Mouse (Mus musculus) kidney, postnatal 4 days (tissue): Measurements from ENCODE around the gene St7.

Source experiments
- DNase-seq, 2 experiments: peaks; one replicate each; pipeline ENCODE4 v3.0.0; 2021; ENCODE audit warnings: mixed read lengths in 2 of 2

St7 gene

DNA sequence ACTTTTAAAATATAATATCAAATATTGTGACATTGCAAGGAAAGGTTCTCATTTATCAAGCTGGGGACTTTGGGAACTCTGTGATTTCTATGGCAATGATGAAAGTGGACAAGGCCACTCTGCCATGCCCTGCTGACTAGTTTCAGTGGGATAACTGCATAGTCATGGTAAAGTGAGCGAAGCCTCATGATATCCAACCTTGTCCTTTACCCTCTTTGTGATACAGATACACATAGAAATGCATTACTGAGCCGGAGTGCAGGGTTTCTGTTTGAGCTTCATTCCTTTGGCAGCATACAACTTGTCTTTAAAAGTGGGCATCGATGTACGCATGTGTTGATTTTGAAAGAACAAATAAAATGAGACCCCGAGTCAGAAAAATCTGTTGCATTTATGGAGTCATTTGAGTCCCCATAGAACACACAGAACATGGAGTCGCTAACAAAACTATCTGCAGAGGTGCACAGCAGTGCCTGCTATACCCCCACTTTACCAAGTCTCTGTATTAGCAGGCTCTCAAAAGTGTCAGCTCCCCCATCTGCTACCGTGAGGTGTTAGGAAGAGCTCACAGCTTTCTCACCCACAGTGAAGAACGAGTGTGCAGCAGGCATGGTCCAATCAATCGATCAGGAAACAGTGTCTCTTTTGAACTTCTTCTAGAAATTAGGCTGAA, 77.4 kb downstream of the St7 start:
- no peak for DNase-seq

- no peak for DNase-seq
These were observed 78.1 kb downstream of the St7 start for GRCm38 (mm10) chr6:17770645-17771345.

- no peak for DNase-seq
These were observed 78.7 kb downstream of the St7 start for GRCm38 (mm10) chr6:17771456-17771855.

GRCm38 (mm10) chr6:17772514-17772913, 79.8 kb downstream of the St7 start:
- DNase-seq, result peak in 1 of 2 experiments; percentile 25

GRCm38 (mm10) chr6:17776041-17776440, 83.3 kb downstream of the St7 start:
- DNase-seq, result no peak

- no peak for DNase-seq
These were observed 84.5 kb downstream of the St7 start for GRCm38 (mm10) chr6:17777018-17777799.

GRCm38 (mm10) chr6:17778648-17779202, 86.0 kb downstream of the St7 start:
- no peak for DNase-seq

DNA sequence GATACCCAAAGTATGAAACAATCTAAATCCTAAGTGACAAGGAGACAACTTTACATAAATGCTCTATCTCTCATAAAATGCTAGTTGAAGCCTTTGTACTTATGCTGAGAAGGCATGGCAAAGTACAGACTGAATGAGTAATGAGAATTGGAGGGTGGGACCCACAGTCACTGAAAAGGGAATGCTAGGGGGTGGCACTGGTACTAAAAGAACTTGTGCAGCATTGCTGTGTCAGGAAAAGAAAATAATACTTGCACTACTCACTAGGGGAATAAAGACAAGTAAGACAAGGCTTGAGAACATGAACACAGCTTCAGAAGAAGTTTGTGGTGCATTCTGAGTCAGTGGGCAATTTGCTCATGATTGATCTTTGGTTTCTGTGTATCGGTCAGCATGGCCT, 90.8 kb downstream of the St7 start:
- no peak for DNase-seq

GRCm38 (mm10) chr6:17784523-17784922, 91.8 kb downstream of the St7 start:
- DNase-seq, result no peak

DNA sequence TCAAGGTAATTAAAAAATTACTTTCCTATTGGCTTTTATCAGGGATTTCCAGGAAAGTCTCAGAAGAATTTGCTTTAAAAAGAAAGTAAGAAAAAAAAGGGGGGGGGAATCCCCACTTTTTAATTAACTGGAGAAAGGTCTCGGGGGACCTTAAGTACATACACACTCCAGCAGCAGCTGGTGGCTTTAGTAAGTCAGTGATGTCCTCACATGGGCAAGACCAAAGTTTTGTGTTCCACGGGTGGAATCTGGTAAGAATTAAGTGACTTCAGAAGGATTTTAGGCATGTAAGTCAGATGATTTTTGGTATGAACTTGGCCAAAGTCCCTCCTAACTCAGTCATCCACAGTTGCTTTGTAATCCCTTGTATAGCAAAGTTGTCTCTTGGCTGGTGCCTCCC, 92.5 kb downstream of the St7 start:
- no peak for DNase-seq

- no peak for DNase-seq
These were observed 95.1 kb downstream of the St7 start for GRCm38 (mm10) chr6:17787810-17788209.

- DNase-seq, result no peak
These were observed 97.5 kb downstream of the St7 start for GRCm38 (mm10) chr6:17790251-17790650.

- DNase-seq, result no peak
These were observed 100.7 kb downstream of the St7 start for GRCm38 (mm10) chr6:17793471-17793870.

DNA sequence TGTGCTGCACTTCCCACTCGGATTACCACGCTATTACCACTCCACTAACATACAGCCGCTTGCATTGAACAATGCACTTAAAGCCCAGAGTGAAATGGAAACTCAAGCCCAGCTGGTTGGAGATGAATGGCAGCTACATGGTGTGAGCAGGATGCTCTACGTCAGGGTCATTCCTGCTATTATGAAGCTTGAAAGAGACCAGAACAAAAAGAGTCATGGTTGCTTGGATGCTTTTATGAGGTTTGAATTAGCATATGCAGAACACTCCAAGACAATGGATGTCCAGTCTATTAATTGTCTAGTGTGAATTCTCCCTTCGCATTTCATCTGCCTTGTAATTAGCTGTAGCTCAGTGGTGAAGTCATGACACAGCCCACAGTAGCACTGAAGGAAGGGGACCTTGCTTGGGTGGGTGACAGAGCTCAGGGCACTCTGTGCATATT, 104.6 kb downstream of the St7 start:
- DNase-seq, result no peak

DNA sequence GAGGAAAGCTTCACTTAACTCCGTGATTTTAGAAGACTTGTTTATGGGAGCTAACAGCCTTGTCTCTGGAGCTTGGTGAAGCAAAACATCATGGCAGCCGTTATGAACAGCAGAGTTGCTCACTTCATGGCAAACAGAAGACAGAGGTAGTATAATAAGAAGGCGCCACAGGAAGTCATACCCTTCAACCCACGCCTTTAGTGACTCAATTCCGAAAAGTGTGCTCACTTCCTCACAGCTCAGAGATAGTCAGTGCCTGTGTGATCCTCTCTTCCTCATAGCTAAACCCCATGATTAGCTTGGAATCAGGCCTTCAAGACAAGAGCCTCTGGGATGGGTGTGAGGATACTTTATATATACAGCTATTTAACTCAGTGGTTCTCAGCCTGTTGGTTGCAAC, 108.0 kb downstream of the St7 start:
- DNase-seq, result no peak

DNA sequence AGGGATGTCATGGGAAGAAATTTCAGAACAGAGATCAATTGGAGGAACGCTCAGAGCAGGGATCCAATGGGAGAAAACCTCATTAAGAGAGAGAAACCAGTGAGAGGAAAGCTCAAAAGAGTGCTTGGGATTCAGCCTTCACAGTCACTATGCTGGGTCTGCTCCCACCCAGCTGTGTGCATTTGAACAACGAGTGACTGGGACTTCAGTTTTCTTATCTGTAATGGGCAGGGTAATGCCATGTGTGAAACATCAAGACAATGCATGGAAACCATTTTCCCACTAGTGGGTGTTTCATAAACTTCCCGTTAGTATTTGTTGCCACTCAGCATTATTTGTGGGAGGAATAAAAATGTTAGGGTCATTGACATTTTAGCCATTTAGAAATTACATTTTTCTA, 111.7 kb downstream of the St7 start:
- DNase-seq, result no peak

DNA sequence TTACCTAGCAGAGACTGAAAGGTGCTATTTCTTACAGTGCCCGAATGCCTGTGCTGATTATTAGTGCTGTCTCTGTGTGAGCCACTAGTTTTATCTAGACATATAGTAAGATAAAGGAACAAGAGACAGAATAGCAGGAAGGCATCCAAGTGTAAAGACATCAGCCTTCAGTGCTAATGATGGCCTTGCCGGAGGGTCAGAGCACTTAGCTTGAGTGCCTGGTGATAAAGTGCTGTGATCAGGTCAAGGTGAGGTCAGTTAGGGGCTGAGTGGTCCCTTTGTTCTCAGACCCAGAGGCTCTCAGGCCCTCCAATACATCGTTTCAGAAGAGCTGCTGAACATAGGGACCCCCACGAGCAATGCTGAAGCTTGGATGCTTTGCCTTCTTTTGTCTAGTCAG, 113.8 kb downstream of the St7 start:
- DNase-seq, result no peak

- no peak for DNase-seq
These were observed 118.3 kb downstream of the St7 start for GRCm38 (mm10) chr6:17811063-17811462.

DNA sequence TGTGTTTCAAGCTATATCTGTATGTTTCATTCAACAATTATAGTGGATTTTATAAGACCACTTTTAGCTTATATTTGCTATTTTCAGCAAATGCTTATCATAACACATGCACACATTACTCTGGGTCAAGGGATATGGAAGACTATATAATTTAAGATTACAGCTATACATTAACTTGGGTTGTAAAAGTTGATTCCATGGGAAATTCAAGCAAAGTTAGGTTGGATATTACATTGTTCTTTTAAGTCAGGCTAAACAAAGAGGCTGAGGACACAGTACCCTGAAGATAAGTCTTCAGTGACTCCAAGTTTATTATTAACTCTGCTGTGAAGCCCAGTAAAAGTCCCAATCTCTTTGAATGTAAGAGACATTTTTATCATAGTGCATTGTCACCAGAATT, 118.8 kb downstream of the St7 start:
- DNase-seq, result no peak

DNA sequence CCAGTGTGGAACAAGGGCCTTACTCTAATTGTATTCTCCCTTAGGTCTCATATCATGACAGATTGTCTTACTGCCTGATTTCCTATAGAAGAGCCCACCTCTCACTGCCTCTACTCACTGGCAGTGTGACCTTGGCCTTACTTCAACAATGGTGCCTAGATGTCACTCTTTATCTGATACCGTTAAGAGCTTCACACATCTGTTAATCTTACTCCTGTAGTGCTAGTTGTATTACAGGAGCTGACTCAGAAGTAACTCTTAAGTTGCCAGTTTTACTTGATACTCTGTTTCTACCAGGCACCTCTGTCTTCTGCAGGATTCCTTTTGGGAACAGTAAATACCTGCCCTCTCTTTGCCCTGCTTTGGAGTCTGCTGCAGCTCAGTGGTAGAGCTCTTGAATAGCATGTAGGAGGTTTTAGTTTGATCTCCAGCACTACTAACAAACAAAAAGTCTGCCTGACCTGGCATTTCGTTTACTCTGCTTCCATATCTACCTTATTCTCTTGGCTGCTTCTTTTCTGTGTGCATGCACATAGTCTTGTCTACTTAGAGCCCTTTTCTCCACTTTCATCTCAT, 121.4 kb downstream of the St7 start:
- DNase-seq, result no peak

DNA sequence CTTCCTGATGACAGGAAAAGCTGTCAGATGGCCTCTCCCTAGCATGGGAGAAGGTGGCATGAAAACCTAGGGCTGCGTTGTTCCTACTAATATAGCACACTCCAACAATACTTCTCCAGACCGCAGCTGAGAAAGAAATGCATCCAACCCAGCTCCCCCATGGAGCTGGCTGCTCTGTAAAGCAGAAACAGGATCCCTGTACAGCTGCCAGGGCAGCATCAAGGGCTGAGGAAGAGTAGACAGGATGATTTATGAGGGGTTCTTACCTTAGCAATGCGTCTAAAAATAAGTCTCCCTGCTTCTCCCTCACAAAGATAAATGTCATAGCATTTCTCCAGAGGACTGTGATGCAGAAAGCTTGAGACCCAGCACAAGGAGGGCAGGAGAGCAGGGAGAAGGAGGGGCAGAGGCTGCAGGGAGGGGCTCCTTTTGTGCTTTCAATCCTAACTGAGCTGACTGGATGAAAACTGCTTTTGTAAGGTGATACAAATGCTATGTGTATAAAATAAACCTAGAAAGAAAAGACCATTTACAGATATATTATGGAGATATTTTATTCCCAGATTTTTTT, 124.2 kb downstream of the St7 start:
- peak; percentile 22 to 33 for DNase-seq

- DNase-seq, result no peak
These were observed 130.9 kb downstream of the St7 start for GRCm38 (mm10) chr6:17823614-17824013.

DNA sequence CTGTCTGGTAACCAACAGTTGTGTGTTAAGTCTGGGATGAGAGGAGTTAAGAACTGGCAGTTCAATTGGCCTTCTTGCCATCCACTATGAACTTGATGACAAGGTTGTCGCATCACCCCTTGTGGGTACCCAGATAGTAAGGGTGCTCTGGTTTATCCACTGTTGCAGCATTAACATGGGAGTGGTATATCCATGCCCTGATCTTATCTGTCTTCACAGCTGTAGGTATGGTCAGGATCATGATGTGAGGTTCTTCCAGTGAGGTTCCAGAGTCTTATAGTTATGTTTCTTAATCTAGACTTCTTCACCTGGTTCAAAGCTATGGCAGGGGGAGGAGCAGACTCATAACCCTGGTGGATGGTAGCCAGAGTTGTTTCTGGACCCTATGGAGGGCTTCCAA, 132.0 kb downstream of the St7 start:
- no peak for DNase-seq
